Mouse (Mus musculus): Measurements from ENCODE around the gene Cyp2u1. TPM values are rescaled to one million over a fixed set of nuclear protein-coding genes. Genes with fewer than 3 reads are reported as not detected.

Gene Cyp2u1
- polyA plus RNA-seq, 1 experiment from 2014 or later = 3.3 TPM

DNA sequence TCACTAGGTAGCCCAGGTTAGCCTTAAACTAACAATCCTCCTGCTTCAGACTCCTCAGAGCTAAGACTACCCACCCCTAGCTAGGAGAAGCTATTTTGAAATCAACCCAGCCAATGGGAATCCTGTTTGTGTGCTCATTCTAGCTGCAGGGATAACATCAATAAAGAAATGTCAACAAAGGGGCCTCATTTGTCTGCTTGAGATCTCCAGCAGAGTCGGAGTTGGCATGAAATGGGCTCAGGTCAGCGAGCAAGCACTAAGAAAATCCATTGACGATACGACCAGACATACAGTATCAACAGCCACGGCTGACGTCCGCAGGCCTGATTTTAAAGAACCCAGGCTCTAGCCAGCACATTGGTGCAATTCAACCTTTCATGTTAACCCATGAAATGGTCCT, 24.2 kb upstream of the Cyp2u1 start:
- no peak for ATAC-seq (ENCODE audit: low FRiP score)
- WGBS = 36% methylated on average over 7 of the region's 7 CpGs
- Histone ChIP-seq H3K9ac (no peak overlapping the region), H3K27ac (no peak overlapping the region), H3K27me3 (no peaks in the 10 kb centered on the region), H3K36me3 (no peaks in the 10 kb centered on the region), H3K4me3 (no peak overlapping the region), H3K9me3 (replicated peaks) (no peaks in the 10 kb centered on the region), H3K4me1 (no peaks in the 10 kb centered on the region), H3K4me2 (replicated peaks) (no peak overlapping the region)

DNA sequence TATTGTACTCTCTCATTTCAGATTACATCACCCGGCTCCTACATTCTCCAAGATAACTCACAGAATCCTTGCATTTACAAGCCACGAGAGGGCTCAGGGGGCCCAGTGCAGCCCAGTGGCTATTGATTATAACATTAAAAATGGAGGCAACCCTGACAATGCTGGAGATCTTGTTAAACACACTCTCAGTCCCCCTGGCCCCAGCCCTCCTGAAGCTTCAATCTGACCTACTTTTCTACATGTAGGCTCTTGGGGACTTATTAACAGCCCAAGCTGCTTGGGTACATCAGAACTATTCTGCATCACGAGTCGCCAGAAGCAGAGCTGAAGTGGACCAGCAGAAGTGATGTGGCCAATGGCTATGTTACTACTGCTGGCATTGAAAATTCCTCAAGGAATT, 23.6 kb upstream of the Cyp2u1 start:
- no peak for ATAC-seq (ENCODE audit: low FRiP score)
- no peak overlapping the region for H3K27ac ChIP-seq
- H3K9me3 ChIP-seq (replicated peaks) = no peaks in the 10 kb centered on the region
- 87% methylated on average over 4 of the region's 4 CpGs for WGBS
- H3K4me2 ChIP-seq (replicated peaks) = no peak overlapping the region
- no peaks in the 10 kb centered on the region for H3K36me3 ChIP-seq
- no peaks in the 10 kb centered on the region for H3K4me1 ChIP-seq
- no peaks in the 10 kb centered on the region for H3K27me3 ChIP-seq
- no peak overlapping the region for H3K4me3 ChIP-seq
- no peak overlapping the region for H3K9ac ChIP-seq

GRCm38 (mm10) chr3:131322081-131322815, 19.2 kb upstream of the Cyp2u1 start:
- Histone ChIP-seq H3K9me3 (replicated peaks) (no peaks in the 10 kb centered on the region), H3K4me1 (no peaks in the 10 kb centered on the region), H3K4me2 (replicated peaks) (no peak overlapping the region), H3K36me3 (no peaks in the 10 kb centered on the region), H3K4me3 (no peak overlapping the region), H3K9ac (no peak overlapping the region), H3K27me3 (no peaks in the 10 kb centered on the region), H3K27ac (no peak overlapping the region)
- ATAC-seq (ENCODE audit: low FRiP score) = no peak
- WGBS = 76% methylated on average over 14 of the region's 14 CpGs

DNA sequence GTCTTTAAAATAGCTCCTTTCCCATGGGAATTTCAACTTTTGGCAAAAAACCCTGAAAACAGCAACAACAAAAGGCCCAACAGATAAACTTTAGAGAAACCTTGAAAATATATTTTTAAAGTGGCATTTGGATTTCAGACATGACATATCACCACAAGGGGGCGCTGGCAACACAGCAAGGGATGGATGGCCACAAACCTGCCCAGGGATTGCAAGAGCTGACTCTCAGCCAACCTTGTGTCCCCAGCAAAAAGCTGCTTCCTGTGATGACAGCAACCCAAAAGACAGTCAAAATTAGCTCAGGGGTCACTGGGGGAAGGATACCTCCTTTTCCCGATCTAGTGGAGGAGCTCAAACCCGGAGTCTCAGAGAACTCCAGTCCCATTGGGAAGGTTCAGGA, 17.2 kb upstream of the Cyp2u1 start:
- H3K4me1 ChIP-seq = peaks cover 7% of the 10 kb centered on the region; the same call in 1 of the 2 replicates
- H3K4me2 ChIP-seq (replicated peaks) = no peak overlapping the region
- H3K27ac ChIP-seq = no peak overlapping the region
- H3K9me3 ChIP-seq (replicated peaks) = no peaks in the 10 kb centered on the region
- 7% methylated on average over 3 of the region's 3 CpGs for WGBS
- no peak for ATAC-seq (ENCODE audit: low FRiP score)
- H3K4me3 ChIP-seq = no peak overlapping the region
- no peak overlapping the region for H3K9ac ChIP-seq
- no peaks in the 10 kb centered on the region for H3K27me3 ChIP-seq
- no peaks in the 10 kb centered on the region for H3K36me3 ChIP-seq

DNA sequence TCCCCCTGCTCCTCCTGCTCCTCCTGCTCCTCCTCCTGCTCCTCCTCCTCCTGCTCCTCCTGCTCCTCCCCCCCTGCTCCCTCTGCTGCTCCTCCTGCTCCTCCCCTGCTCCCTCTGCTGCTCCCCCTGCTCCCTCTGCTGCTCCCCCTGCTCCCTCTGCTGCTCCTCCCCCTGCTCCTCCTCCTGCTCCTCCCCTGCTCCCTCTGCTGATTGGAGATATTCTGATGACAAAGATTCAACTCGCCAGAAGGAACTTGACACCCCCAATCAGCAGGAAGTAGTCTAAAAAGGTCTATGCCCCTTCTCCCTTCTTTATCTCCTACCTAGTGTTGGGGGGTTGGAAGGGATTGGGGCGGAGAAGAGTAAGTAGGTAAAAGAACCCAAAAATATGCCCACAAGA, 15.2 kb upstream of the Cyp2u1 start:
- Histone ChIP-seq H3K9ac (no peak overlapping the region), H3K4me1 (peaks cover 7% of the 10 kb centered on the region; the same call in 1 of the 2 replicates), H3K27me3 (no peaks in the 10 kb centered on the region), H3K4me3 (no peak overlapping the region), H3K9me3 (replicated peaks) (no peaks in the 10 kb centered on the region), H3K4me2 (replicated peaks) (no peak overlapping the region), H3K36me3 (no peaks in the 10 kb centered on the region), H3K27ac (no peak overlapping the region)
- no peak for ATAC-seq (ENCODE audit: low FRiP score)
- WGBS = 55% methylated on average over 2 of the region's 2 CpGs

DNA sequence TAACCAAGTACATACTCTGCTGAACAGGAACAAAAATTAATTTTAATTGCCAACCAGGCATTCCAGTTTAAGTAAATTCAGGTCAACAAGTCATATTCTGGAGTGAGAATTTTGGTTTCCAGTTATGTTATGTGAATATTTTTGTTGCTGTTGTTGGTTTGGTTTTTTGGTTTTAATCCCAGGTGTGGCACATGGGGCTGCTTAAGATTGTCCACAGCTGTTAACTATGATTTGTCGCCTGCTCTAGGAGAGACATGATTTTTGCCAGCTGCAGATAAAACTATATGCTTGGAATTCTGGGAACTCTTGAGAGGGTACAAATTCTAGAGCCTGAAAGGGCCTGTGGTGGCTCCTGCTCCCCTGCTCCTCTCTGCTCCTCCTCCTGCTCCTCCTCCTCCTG, 14.1 kb upstream of the Cyp2u1 start:
- no peak overlapping the region for H3K27ac ChIP-seq
- H3K4me1 ChIP-seq = peaks cover 7% of the 10 kb centered on the region; the same call in 1 of the 2 replicates
- ATAC-seq (ENCODE audit: low FRiP score) = no peak
- H3K4me3 ChIP-seq = no peak overlapping the region
- no peaks in the 10 kb centered on the region for H3K27me3 ChIP-seq
- no peak overlapping the region for H3K9ac ChIP-seq
- WGBS = 88% methylated on average over 1 of the region's 1 CpGs
- no peak overlapping the region for H3K4me2 ChIP-seq (replicated peaks)
- H3K36me3 ChIP-seq = no peaks in the 10 kb centered on the region
- no peaks in the 10 kb centered on the region for H3K9me3 ChIP-seq (replicated peaks)

DNA sequence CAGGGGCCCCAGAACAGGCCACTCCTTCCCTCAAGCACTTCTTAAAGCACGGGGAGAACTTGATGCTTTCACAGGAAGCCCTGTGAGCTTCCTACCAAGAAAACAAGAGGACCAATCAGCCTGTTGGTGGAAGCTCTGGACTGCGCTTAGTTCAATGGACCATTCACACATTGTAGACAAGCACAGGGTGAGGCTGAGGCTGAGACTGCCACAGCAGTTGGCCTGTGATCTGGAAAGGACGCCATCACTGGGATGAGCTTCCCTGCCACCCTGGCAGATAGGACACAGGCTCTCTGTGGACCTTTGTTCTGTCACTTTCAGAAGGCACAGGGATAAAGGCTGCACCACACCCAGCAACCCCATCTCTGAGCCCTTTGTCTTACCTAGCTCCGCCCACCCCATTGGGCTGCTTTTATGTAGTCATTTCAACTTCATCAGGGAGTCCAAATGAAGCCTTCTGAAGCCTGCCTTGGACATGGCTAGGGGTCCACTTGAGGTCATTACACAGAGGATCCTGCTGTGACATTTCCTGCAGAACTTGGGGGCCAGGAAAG, 13.0 kb upstream of the Cyp2u1 start:
- Histone ChIP-seq H3K9me3 (replicated peaks) (no peaks in the 10 kb centered on the region), H3K36me3 (no peaks in the 10 kb centered on the region), H3K27me3 (no peaks in the 10 kb centered on the region), H3K4me1 (peaks cover 7% of the 10 kb centered on the region; the same call in 1 of the 2 replicates), H3K27ac (no peak overlapping the region), H3K4me3 (no peak overlapping the region), H3K4me2 (replicated peaks) (no peak overlapping the region), H3K9ac (no peak overlapping the region)
- WGBS = 44% methylated on average over 4 of the region's 4 CpGs
- ATAC-seq (ENCODE audit: low FRiP score) = no peak

DNA sequence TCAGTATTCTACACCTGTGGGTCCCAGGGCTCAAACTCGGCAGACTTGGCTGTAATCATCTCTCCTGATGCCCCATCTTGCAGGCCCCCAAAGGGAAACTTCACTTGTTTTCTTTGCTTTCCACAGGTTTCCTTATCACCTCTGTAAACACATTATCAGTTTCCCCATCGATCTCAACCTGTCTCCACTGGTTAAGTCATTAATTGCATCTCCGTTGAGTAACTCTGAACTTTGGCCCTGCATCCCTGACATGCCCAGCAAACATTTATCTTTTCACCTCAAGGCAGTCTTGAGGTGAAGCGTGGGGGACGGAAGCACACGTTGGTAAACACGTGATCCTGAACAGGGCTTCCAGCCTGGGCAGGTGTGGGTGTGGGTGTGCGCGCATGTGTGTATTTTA, 9.3 kb upstream of the Cyp2u1 start:
- WGBS = 87% methylated on average over 9 of the region's 9 CpGs
- ATAC-seq (ENCODE audit: low FRiP score) = no peak
- no peak overlapping the region for H3K27ac ChIP-seq
- no peaks in the 10 kb centered on the region for H3K27me3 ChIP-seq
- no peak overlapping the region for H3K4me3 ChIP-seq
- H3K4me2 ChIP-seq (replicated peaks) = no peak overlapping the region
- no peak overlapping the region for H3K9ac ChIP-seq
- H3K4me1 ChIP-seq = peaks cover 7% of the 10 kb centered on the region; the same call in 1 of the 2 replicates
- no peaks in the 10 kb centered on the region for H3K36me3 ChIP-seq
- peaks cover 7% of the 10 kb centered on the region; the same call in 1 of the 2 replicates for H3K9me3 ChIP-seq (replicated peaks)

DNA sequence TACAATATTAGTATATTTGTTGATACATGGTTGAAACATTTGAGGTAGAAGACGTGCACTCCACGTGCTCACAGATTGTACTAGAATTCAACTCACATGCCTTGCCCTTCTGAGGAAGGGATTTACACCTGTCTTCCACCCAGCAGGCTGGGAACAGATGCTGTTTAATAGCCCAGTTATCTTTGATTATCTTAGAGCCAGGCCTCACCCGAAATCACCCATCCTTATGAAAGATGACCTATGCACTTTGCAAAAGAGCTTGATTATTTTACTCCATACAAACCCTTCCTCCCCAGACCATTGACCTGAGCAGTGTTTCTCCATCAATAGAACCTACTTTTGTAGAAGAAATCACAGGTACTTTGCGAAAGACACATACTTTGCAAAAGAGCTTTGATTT, 7.5 kb upstream of the Cyp2u1 start:
- no peak overlapping the region for H3K4me2 ChIP-seq (replicated peaks)
- H3K36me3 ChIP-seq = no peaks in the 10 kb centered on the region
- no peak overlapping the region for H3K9ac ChIP-seq
- H3K4me1 ChIP-seq = peaks cover 2% of the 10 kb centered on the region; the same call in 1 of the 2 replicates
- no peak for ATAC-seq (ENCODE audit: low FRiP score)
- no peaks in the 10 kb centered on the region for H3K27me3 ChIP-seq
- WGBS = 89% methylated on average over 4 of the region's 4 CpGs
- no peak overlapping the region for H3K4me3 ChIP-seq
- H3K9me3 ChIP-seq (replicated peaks) = peaks cover 7% of the 10 kb centered on the region; the same call in 1 of the 2 replicates
- no peak overlapping the region for H3K27ac ChIP-seq

DNA sequence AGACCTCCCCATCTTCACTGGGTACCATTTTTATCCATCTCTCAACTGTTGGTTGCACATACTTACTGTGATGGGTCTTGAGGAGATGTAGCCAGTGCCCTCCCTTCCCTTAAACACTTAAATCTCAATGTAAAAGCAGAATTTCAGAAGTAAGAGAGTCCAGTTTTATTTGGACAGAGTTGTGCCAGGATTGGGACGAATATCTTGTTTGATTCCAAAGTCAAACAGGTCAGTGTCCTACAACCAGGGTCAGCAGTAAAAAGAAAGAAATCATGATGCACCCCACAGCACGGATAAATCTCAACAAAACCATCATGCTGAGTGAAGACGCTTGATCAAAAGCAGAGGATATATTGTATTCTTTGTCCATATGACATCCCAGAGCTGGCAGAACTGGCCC, 4.8 kb upstream of the Cyp2u1 start:
- Histone ChIP-seq H3K36me3 (no peaks in the 10 kb centered on the region), H3K4me3 (no peak overlapping the region), H3K4me2 (replicated peaks) (no peak overlapping the region), H3K27ac (no peak overlapping the region), H3K9ac (no peak overlapping the region), H3K27me3 (0 out of 2 replicates have a peak, but pooled peaks cover 8% of the 10 kb centered on the region), H3K4me1 (no peaks in the 10 kb centered on the region), H3K9me3 (replicated peaks) (peaks cover 7% of the 10 kb centered on the region; the same call in 1 of the 2 replicates)
- 80% methylated on average over 3 of the region's 3 CpGs for WGBS
- ATAC-seq (ENCODE audit: low FRiP score) = no peak

DNA sequence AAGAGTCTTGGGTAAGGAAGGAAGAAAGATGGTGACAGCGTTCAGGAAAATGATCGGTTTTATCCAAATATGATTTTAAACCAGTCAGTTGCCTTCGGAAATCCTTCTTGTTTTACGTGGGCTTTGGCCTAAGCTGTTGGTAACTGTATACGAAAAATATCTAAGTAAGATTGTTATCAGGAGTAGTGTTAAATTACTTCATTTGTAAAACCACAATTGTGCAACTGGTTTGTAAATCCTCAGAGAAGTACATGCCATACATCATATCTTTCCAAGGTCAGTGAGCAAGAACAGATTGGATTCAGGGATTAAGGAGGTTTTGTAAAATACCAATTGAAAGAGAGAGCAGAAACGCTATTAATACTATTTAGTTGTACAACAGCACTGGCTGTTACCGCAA, 3.2 kb upstream of the Cyp2u1 start:
- 92% methylated on average over 7 of the region's 7 CpGs for WGBS

GRCm38 (mm10) chr3:131303320-131303714, 290 bp upstream of the Cyp2u1 start:
- peaks cover 14% of the 10 kb centered on the region; the same call in 1 of the 2 replicates for H3K27me3 ChIP-seq
- no peaks in the 10 kb centered on the region for H3K9me3 ChIP-seq (replicated peaks)
- peak overlapping the region; percentile 78 for H3K4me3 ChIP-seq
- H3K4me1 ChIP-seq = peaks cover 4% of the 10 kb centered on the region; the same call in 1 of the 2 replicates
- H3K9ac ChIP-seq = peak overlapping the region; percentile 45; the same call in 1 of the 2 replicates
- no peak; the same call in 1 of the 2 replicates for ATAC-seq (ENCODE audit: low FRiP score)
- H3K4me2 ChIP-seq (replicated peaks) = peak overlapping the region; percentile 95
- H3K27ac ChIP-seq = peak overlapping the region; percentile 73; the same call in 1 of the 2 replicates
- 24% methylated on average over 5 of the region's 5 CpGs for WGBS
- no peaks in the 10 kb centered on the region for H3K36me3 ChIP-seq

More for the DNA sequence above, 3.2 kb upstream of the Cyp2u1 start:
- H3K4me2 ChIP-seq (replicated peaks) = no peak overlapping the region
- no peak for ATAC-seq (ENCODE audit: low FRiP score)
- peaks cover 7% of the 10 kb centered on the region; the same call in 1 of the 2 replicates for H3K9me3 ChIP-seq (replicated peaks)
- H3K4me1 ChIP-seq = peaks cover 4% of the 10 kb centered on the region; the same call in 1 of the 2 replicates
- H3K27me3 ChIP-seq = peaks cover 14% of the 10 kb centered on the region; the same call in 1 of the 2 replicates
- no peak overlapping the region for H3K4me3 ChIP-seq
- H3K27ac ChIP-seq = no peak overlapping the region
- H3K9ac ChIP-seq = no peak overlapping the region
- no peaks in the 10 kb centered on the region for H3K36me3 ChIP-seq
